Mouse (Mus musculus): Measurements from ENCODE around the gene Mixl1. TPM values are rescaled to one million over a fixed set of nuclear protein-coding genes. Genes with fewer than 3 reads are reported as not detected.

Mixl1 gene
- not detected in 2 replicates for polyA plus RNA-seq (2011; ENCODE audit: insufficient read length, low read depth, missing spikeins)

DNA sequence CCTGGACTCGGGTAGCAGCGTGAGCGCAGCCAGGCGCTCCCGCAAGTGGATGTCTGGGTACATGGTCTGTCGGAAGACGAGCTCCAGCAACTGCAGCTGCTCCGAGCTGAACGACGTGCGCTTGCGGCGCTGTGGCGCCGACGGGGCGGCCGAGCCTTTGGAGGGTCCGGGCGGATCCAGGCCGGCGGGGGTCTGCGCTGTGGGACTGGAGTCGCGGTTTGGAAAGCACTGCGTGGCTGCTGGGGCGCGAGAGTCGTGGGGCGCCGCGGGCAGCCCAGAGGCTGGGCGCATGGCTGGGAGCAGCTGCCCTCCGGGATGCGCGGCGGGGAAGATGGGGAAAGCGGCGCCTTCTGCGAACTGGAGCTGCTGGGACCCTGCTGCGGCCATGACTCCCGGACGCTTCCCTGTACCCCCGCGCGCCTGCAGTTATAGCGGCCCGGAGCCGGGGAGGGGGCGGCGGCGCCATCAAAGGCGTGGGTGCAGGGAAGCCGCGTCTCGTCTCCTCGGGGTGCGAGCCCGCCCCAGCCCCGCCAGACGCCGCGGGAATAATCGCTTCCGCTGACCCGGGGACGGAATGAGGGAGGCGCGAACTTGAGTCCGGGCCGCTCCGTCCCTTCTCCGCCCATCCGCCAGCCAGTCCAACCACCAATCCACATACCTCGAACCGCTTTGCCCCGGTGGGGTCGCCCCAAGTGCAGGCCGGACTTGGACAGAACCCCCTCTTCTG lies at the start of gene Mixl1:
Mixl1 (minus strand) TSS at position 409 of the 727 bp plus-strand sequence.
- TF ChIP-seq POLR2A (IDR thresholded peaks at IDR 0.05; ENCODE audit: low read depth, low read length): no peak
- TF ChIP-seq CTCF (IDR thresholded peaks at IDR 0.05; ENCODE audit: borderline replicate concordance, insufficient read depth, low read length): no peak
- Histone ChIP-seq H3K4me3 (ENCODE audit: insufficient read depth, low read length) (peak within 1 kb of the TSS; percentile 16; the same call in 1 of the 2 replicates), H3K27ac (ENCODE audit: insufficient read depth, low read length) (no peak within 1 kb of the TSS), H3K4me1 (ENCODE audit: control insufficient read depth, insufficient read depth, low read length) (no peaks in the 10 kb centered on the region)

DNA sequence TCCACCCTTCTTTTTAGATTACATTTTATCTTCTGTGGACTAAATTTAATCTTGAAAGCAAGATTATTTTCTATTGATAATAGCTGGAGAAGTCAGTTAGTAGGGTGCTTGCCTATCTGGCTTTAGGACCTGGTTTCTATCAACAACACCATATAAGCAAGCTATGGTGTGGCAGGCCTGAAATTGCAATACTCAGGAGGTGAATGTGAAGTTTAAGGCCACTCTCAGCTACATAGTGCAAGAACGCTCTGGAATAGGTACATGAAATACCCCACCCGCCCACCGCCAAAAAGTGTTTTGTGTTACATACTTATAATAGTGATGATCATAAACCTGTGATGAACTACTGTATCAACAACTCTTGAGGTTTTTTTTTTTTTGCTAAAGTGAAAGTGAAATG lies 32.4 kb upstream of the Mixl1 start:
- Histone ChIP-seq H3K4me3 (ENCODE audit: insufficient read depth, low read length) (no peak overlapping the region), H3K27ac (ENCODE audit: insufficient read depth, low read length) (no peak overlapping the region), H3K4me1 (ENCODE audit: control insufficient read depth, insufficient read depth, low read length) (peaks cover 2% of the 10 kb centered on the region; the same call in 1 of the 2 replicates)
- TF ChIP-seq CTCF (IDR thresholded peaks at IDR 0.05; ENCODE audit: borderline replicate concordance, insufficient read depth, low read length): no peak
- no peak for TF ChIP-seq POLR2A (IDR thresholded peaks at IDR 0.05; ENCODE audit: low read depth, low read length)

DNA sequence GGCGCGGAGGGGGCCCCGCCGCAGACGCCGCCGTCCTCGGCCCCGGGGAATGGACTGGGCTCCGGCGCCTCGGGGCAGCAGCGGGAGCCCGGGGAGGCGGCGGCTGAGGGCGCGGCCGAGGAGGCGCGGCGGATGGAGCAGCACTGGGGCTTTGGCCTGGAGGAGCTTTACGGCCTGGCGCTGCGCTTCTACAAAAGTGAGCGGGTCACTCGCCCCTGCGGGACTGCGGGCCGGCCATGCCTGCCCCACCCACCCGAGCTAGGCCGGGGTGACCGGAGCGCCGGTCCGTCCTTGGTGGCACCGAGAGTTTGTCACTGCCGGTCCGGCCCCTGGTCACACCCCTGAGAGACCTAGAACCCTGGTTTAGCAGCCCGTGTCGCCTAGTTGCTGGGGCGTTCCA lies 29.3 kb upstream of the Mixl1 start:
- peaks cover 2% of the 10 kb centered on the region; the same call in 1 of the 2 replicates for H3K4me1 ChIP-seq (ENCODE audit: control insufficient read depth, insufficient read depth, low read length)
- peak overlapping the region; percentile 67 for H3K27ac ChIP-seq (ENCODE audit: insufficient read depth, low read length)
- no peak for TF ChIP-seq POLR2A (IDR thresholded peaks at IDR 0.05; ENCODE audit: low read depth, low read length)
- TF ChIP-seq CTCF (IDR thresholded peaks at IDR 0.05; ENCODE audit: borderline replicate concordance, insufficient read depth, low read length): no peak
- peak overlapping the region; percentile 98 for H3K4me3 ChIP-seq (ENCODE audit: insufficient read depth, low read length)

DNA sequence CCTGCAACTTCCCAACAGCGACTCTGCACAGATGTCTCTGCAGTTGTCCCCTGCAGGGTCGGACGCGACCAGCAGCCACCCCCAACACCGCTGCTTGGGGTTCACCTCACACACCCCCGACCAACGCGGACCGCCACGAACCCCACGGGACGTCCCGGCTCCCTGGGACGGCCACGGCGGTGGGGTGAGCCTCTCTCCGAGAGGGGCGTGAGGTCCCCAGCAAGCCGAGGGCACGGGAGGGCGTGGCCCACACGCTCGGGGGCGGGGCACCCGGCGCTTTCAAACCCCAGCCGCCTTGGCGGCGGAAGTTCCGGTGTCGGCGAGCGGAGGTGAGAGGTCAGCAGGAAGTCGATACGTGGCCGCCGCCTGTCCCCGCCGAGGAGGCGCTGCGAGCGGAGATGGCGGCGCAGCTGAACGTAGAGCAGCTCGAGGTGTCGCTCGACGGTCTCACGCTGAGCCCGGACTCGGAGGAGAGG lies 28.9 kb upstream of the Mixl1 start, which contains the start of gene Acbd3:
Acbd3 (plus strand) TSS at position 340 of the 476 bp plus-strand sequence.
- peak within 1 kb of the TSS; percentile 98 for H3K4me3 ChIP-seq (ENCODE audit: insufficient read depth, low read length)
- TF ChIP-seq CTCF (IDR thresholded peaks at IDR 0.05; ENCODE audit: borderline replicate concordance, insufficient read depth, low read length) (no peak), POLR2A (IDR thresholded peaks at IDR 0.05; ENCODE audit: low read depth, low read length) (peak; percentile 92)
- H3K4me1 ChIP-seq (ENCODE audit: control insufficient read depth, insufficient read depth, low read length): peaks cover 2% of the 10 kb centered on the region; the same call in 1 of the 2 replicates
- H3K27ac ChIP-seq (ENCODE audit: insufficient read depth, low read length): peak within 1 kb of the TSS; percentile 67

DNA sequence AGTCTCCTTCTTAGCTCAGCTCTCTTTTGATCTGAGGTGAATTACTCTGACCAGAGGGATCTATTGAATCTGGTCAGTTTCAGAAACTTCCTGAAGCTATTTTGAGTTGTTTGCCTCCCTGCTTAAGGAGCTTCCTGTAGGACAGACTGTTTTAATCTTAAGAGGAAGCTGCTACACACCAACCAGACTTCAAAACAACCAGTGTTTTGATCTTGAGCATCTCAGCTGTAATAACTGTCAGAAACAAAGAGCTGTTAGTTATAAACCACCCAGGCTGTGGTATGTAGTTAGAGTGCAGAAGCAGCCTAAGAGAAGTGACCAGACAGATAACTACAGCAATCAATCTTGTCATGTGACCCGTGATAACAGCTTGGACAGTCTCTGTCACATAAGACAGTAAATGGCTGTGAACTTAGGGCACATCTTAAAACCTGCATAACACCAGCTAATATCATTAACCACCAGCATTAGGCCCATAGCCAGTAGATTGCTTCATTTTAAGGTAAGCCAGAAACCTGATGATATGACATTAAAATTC lies 26.9 kb upstream of the Mixl1 start:
- no peak overlapping the region for H3K27ac ChIP-seq (ENCODE audit: insufficient read depth, low read length)
- H3K4me3 ChIP-seq (ENCODE audit: insufficient read depth, low read length): no peak overlapping the region
- TF ChIP-seq POLR2A (IDR thresholded peaks at IDR 0.05; ENCODE audit: low read depth, low read length): no peak
- TF ChIP-seq CTCF (IDR thresholded peaks at IDR 0.05; ENCODE audit: borderline replicate concordance, insufficient read depth, low read length): no peak
- no peaks in the 10 kb centered on the region; the same call in 1 of the 2 replicates for H3K4me1 ChIP-seq (ENCODE audit: control insufficient read depth, insufficient read depth, low read length)

DNA sequence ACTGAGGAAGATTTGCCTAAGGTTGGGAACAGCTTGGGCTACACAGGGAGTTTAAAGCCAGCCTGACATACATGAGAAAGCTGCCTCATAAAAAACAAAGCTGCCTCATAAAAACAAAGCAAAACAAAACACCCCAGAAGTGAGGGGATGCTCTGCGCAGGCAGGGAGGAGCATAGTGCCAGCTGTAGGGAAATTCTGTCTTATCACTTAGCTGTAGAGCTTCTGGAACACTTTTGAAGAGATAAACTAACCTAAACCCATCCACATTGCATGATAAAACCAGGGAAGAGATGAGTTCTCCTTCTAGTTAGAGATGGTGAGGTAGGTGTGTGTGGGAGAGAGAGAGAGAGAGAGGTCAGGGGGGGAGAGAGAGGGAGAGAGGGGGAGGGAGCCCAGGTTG lies 25.8 kb upstream of the Mixl1 start:
- Histone ChIP-seq H3K4me3 (ENCODE audit: insufficient read depth, low read length) (no peak overlapping the region), H3K4me1 (ENCODE audit: control insufficient read depth, insufficient read depth, low read length) (no peaks in the 10 kb centered on the region), H3K27ac (ENCODE audit: insufficient read depth, low read length) (no peak overlapping the region)
- TF ChIP-seq CTCF (IDR thresholded peaks at IDR 0.05; ENCODE audit: borderline replicate concordance, insufficient read depth, low read length) (no peak), POLR2A (IDR thresholded peaks at IDR 0.05; ENCODE audit: low read depth, low read length) (no peak)

DNA sequence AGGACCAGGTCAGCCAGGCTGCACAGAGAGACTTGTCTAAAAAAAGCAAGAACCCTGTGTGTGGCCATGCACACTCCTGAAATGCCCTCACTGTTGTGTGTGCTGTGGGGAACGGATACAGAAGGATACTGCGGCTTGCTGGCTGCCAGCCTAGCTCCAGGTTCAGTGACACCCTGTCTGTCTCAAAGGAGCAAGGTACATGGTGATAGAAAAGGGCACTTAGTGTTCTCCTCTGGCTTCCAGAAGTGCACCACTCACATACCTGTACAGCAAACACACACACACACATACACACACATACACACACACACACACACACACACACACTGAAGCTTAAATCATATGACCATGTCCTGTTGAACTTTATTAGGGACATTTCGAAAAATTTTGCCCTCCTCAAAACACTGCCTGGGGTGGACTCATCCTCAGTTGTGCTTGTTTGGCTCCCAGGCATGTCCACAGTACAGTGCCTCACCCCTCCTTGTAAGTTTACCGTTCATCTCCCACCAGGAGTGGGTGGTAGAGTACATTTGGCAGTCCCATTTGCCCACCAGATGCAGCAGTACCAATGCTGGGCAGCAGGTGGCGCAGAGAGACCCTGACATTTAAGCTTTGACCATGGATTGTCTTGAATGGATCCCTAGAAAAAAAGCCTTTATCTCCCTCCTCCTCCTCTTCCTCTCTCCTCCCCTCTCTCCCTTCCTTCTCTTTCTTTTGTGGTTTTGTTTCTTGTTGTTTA lies 23.3 kb upstream of the Mixl1 start:
- no peaks in the 10 kb centered on the region for H3K4me1 ChIP-seq (ENCODE audit: control insufficient read depth, insufficient read depth, low read length)
- H3K27ac ChIP-seq (ENCODE audit: insufficient read depth, low read length): no peak overlapping the region
- H3K4me3 ChIP-seq (ENCODE audit: insufficient read depth, low read length): no peak overlapping the region
- peak; percentile 94 for TF ChIP-seq CTCF (IDR thresholded peaks at IDR 0.05; ENCODE audit: borderline replicate concordance, insufficient read depth, low read length)
- TF ChIP-seq POLR2A (IDR thresholded peaks at IDR 0.05; ENCODE audit: low read depth, low read length): no peak

DNA sequence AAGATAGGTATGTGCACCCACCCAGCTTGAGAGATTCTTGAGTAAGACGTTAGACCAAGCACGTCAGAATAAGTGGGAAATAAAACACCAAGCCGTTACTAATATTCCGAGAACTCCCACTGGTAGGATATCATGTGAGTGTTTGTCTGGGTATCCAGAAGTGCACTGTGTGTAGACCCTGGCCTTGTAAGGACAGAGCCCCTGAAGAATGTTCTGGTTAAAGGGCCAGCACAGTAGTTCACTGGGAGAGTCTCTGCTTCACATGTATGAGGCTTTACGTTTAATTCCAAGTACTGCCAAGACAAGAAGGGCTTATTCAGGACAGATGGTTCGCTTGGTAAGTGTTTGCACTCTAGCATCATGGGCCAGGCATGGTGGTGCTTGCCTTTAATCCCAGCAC lies 22.6 kb upstream of the Mixl1 start:
- no peak overlapping the region for H3K4me3 ChIP-seq (ENCODE audit: insufficient read depth, low read length)
- TF ChIP-seq CTCF (IDR thresholded peaks at IDR 0.05; ENCODE audit: borderline replicate concordance, insufficient read depth, low read length): no peak
- no peak for TF ChIP-seq POLR2A (IDR thresholded peaks at IDR 0.05; ENCODE audit: low read depth, low read length)
- H3K27ac ChIP-seq (ENCODE audit: insufficient read depth, low read length): no peak overlapping the region

DNA sequence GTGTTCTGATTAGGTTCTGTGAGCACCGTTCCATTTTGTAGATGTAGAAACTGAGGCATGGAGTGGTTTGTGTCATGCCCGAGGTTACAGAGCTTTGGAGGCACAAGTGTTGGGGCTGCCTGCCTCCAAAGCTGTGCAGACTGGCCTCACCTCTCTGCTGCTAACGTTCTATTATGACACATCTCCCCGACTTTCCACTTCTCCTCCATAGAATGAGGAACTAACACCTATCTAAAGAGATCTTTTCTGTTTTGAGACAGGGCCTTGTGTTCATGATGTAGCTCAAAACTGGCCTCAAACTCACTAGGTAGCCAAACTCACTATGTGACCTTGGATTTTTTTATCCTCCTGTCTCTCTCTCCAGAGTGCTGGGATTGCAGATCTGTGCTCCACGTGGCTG lies 21.9 kb upstream of the Mixl1 start:
- no peak overlapping the region for H3K4me3 ChIP-seq (ENCODE audit: insufficient read depth, low read length)
- no peak for TF ChIP-seq CTCF (IDR thresholded peaks at IDR 0.05; ENCODE audit: borderline replicate concordance, insufficient read depth, low read length)
- no peak for TF ChIP-seq POLR2A (IDR thresholded peaks at IDR 0.05; ENCODE audit: low read depth, low read length)

More for the DNA sequence above, 22.6 kb upstream of the Mixl1 start:
- no peaks in the 10 kb centered on the region for H3K4me1 ChIP-seq (ENCODE audit: control insufficient read depth, insufficient read depth, low read length)

More for the DNA sequence above, 21.9 kb upstream of the Mixl1 start:
- no peaks in the 10 kb centered on the region for H3K4me1 ChIP-seq (ENCODE audit: control insufficient read depth, insufficient read depth, low read length)
- no peak overlapping the region for H3K27ac ChIP-seq (ENCODE audit: insufficient read depth, low read length)
